Mouse (Mus musculus) c-Kit-positive CD71-positive TER-119-positive erythroid progenitor cells, embryonic 14.5 days (primary cell): ENCODE results near the gene Tbc1d4.
A peak's percentile ranks its signal among the peaks of the same experiment; 100 is the strongest.

ENCODE experiments used
- DNase-seq: peaks from one replicate; pipeline ENCODE4 v3.0.0-alpha.2; 2013; ENCODE audit warnings: low spot score

Gene Tbc1d4

GRCm38 (mm10) chr14:101501452-101501851 is 107.5 kb downstream of the Tbc1d4 start:
- DNase-seq: no peak

- no peak for DNase-seq
Observed at GRCm38 (mm10) chr14:101500826-101501225, 108.2 kb downstream of the Tbc1d4 start.

- DNase-seq: no peak
Observed at GRCm38 (mm10) chr14:101499838-101500237, 109.2 kb downstream of the Tbc1d4 start.

GRCm38 (mm10) chr14:101488264-101488810 is 120.7 kb downstream of the Tbc1d4 start:
- DNase-seq: no peak

- no peak for DNase-seq
Observed at GRCm38 (mm10) chr14:101486550-101486949, 122.4 kb downstream of the Tbc1d4 start.

DNA sequence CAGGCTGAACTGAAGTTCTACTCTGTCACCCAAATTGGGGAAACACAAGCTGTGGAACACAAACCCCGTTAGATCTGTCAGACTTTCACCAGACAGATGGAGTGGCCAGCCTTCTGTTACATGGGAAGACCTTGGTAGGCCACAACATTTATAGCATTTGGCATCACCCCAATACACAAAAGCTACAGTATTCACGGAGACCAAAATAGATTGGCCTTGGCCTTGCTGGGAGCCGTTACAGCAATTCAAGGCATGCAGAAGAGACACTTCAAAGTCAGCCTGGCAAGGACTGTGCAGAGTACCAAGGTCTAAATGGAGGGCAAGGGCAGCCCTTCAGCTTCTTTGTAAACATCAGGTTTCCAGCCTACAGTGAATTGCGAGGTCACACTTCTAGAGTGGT is 125.8 kb downstream of the Tbc1d4 start:
- DNase-seq: no peak

DNA sequence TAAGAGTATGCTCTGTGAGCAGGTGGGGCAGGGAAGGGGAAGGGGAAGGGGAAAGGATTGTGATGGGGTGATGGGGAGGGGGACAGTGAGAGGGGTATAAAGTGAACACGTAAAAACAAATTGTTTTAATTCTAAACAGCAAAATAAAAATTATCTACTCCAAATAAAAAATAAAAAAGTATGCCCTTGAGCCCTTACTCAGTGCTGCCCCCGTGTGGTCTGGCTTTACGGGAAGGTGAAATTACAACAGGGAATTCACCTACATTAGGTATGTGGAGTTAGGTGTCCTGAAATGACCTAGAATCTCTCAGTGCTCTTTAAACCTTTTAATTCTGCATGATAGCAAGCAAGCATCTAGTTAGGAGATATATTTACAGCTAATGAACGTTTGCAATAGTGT is 126.7 kb downstream of the Tbc1d4 start:
- peak; percentile 9 for DNase-seq

GRCm38 (mm10) chr14:101481165-101481564 is 127.8 kb downstream of the Tbc1d4 start:
- DNase-seq: no peak

GRCm38 (mm10) chr14:101480541-101480940 is 128.4 kb downstream of the Tbc1d4 start:
- no peak for DNase-seq

DNA sequence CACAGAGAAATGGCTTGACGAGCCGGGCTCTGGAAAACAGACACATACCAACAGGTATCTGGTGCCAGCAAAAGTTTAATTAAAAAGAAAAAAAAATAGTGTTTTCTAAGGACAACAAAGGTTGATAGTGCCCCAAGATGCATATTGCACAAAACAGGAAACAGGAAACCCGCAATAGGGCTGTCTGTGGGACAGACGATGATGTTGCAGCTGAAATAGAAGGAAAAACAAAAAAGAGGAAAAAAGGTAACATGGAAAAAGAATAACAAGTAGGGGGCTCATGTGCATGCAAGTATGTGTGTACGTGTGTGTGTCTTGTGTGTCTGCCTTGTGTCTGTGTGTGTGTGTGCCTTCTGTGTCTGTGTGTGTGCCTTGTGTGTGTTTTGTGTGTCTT is 131.2 kb downstream of the Tbc1d4 start:
- DNase-seq: no peak

DNA sequence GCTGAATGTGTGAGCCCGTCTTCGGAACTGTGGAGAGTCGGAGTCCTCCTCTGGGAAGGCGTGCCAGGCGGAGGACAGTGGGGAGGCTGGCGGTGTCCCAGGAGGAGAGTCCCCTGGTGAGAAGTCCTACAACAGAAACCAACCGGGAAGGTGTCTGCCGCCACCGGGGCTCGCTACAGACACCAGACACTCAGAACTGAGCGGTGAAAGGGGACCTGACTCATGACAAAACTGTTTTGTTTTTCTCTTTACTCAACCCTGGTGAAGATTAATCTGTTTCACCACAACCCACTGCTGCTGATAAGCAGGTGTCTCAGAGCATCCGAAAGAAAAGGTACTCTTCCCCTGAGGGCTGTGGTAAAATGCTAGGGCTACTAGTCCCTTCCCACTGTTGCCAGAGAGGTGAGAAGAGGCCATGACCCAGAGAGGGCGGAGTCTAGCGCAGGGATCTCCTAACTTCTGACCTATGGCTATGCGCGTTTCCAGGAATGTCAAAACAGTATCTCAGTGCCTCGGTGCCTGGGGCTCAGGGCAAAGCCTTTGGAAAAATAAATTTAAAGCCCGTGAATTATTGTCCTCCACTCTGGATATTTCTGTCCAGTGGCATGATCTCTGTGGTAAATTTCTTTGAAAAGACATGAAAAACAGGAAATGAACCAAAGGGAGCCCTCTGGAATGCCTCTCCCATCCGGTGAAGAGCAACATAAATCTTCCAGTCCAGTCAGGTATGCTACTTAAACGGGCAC is 131.7 kb downstream of the Tbc1d4 start:
- no peak for DNase-seq

- DNase-seq: no peak
Observed at GRCm38 (mm10) chr14:101469475-101470093, 139.4 kb downstream of the Tbc1d4 start.

DNA sequence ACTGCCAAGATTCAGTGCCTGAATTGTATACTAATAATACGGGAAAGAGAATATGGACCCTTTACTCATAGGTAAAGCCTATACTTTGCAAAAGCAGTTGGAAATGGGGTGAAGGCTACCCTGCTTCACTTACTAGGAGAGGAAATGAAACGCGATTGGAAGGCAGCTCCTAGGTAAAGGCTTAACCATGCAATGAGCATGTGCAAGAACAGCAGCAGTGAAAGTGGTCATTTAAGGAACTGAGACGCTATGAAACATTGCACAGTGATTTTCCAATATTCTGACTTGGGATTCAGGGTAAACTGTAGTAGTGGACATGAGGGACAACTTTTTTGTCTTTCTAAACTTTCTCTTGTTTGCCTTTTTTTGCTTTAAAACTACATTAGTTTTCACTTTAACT is 140.8 kb downstream of the Tbc1d4 start:
- no peak for DNase-seq

DNA sequence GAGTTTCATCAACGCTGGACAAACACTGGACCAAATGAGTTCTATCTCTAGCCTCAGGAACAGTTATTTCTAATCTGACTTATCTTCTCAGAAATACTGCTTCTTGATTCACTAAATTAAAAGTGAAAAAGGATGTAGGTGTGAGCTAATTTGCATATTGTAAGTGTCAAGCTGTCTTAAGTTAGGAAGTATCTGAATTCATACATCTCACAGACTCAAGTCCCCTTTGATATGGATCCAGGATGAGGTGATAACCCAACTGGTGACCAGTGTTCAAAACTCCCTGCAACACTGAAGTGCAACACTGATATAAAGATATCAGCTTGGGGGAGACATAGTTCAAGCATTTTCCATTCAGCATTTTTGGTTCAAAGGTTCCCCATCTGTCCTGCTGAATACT is 141.5 kb downstream of the Tbc1d4 start:
- no peak for DNase-seq

DNA sequence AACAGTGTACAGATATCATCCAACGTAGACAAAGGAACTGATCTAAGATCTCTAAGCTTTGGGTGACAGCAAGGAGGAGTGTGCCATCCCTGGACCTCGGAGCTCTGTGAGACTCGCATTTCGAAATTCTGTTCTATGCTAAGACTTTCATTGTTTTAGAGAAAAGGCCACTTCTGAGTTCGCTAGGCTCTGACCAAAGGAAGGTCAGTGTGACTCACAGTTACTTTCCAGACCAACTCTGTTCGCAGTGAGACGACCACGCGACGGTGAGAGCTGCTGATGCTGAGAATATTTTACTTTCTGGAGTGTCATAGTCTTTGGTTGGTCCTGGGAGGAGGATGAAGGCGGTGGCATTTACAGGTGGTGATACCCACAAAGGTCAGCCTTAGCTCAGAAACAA is 142.5 kb downstream of the Tbc1d4 start:
- DNase-seq: no peak

DNA sequence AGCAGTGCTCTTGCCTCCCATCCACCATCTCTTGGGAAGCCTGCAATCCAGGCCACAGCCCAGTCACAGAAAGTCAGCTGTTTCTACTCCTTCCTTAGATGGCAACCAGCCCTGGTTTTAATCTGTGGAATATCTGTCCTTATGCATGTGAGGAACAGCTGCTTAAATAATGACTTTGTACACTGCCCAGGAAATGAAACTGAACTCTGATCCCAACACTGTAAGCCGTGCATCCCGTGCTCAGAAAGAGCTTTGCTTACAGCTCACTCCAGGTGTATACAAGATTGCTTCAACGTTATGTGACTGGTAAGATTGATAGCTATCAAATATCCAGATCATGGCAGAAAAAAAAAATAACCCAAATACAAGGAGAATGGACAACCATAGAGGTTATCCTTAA is 143.1 kb downstream of the Tbc1d4 start:
- no peak for DNase-seq

- peak; percentile 26 for DNase-seq
Observed at GRCm38 (mm10) chr14:101460768-101461167, 148.2 kb downstream of the Tbc1d4 start.

DNA sequence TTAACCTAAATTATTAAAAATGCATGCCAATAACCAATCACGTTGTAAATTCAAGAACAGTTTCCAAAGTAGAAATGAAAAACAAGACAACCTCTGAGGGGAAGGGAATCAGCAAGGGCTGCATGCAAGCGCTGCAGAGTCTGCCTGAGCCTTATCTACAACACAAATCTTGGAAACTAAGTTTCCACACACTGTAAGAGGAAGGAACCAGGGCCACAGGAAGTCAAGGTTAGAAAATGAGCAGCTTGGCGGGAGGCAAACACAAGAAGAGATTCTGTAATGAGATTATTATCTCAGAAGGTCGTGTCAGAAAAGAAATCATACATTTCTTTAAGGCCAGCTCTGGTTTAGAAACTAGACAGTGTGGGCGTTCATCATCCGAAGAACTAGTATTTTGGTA is 156.1 kb downstream of the Tbc1d4 start:
- DNase-seq: no peak

DNA sequence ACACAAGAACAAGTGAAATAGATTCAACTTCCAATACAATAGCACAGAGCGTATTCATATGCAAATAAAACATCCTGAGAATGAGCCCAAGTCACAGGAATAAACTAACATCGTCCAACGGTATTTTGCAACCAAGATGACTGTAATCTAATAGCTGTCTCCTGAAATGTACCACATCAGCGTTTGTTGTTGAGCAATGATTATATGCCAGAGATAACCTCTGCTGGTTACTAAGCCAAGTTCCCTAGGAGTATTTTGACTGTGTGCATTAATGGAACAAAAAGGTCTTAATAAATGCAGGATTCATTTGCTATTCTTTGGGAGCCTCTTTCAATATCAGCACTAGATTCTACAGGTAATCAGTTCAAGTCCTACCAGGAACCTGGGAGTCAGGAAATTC is 161.1 kb downstream of the Tbc1d4 start:
- DNase-seq: no peak

- DNase-seq: no peak
Observed at GRCm38 (mm10) chr14:101445205-101445604, 163.8 kb downstream of the Tbc1d4 start.

GRCm38 (mm10) chr14:101437925-101438324 is 171.1 kb downstream of the Tbc1d4 start:
- no peak for DNase-seq

- no peak for DNase-seq
Observed at GRCm38 (mm10) chr14:101430536-101430935, 178.5 kb downstream of the Tbc1d4 start.

- DNase-seq: no peak
Observed at GRCm38 (mm10) chr14:101428805-101429516, 180.0 kb downstream of the Tbc1d4 start.
